Mouse (Mus musculus): ENCODE data around the gene Sept8. TPM values are rescaled to one million over a fixed set of nuclear protein-coding genes. Genes with fewer than 3 reads are reported as not detected.
"Not testable (repeated sequence)": the region's sequence is repeated elsewhere in the genome, so short reads cannot be mapped to it uniquely, and the experiment has no call there.

Sept8 gene
- total and polyA plus RNA-seq, 2 experiments from 2014 or later: 19.1 to 55.3 TPM

DNA sequence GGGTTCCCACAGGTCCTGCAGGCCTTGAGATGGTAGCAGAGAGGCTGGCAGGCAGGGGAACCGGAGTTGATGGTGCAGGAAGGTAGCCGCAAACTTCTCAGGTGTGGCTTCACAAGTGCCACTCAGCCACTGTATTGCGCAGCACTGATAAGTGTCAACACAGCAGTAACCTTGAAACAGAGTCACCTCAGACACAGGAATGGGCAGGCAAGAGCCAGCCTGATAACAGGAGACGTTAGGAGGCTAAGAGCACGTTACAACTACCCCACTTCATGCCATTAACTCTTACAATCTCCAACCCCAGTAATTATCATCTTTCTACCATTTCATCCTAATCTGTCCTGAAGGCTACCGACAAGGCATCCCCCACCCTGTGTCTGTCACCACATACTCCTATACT lies 28.5 kb downstream of the Sept8 start:
- WGBS: 93% methylated on average over 6 of the region's 6 CpGs
- DNase-seq (ENCODE audit: low spot score) (no peak), ATAC-seq (no peak)
- H3K4me3 ChIP-seq (ENCODE audit: low read length): no peak overlapping the region
- H3K36me3 ChIP-seq (ENCODE audit: insufficient read depth, low read length): no peaks in the 10 kb centered on the region
- H3K27ac ChIP-seq: no peak overlapping the region
- no peaks in the 10 kb centered on the region for H3K9me3 ChIP-seq (ENCODE audit: low read length)
- H3K4me1 ChIP-seq (ENCODE audit: insufficient read depth, low read length): no peaks in the 10 kb centered on the region
- H3K27me3 ChIP-seq (ENCODE audit: insufficient read depth, low read length): no peaks in the 10 kb centered on the region
- TF ChIP-seq CTCF (IDR thresholded peaks at IDR 0.05; ENCODE audit: low read depth): no peak
- no peak overlapping the region for H3K4me2 ChIP-seq (ENCODE audit: low read depth, low read length)
- H3K9ac ChIP-seq (replicated peaks; ENCODE audit: low read length): no peak overlapping the region

DNA sequence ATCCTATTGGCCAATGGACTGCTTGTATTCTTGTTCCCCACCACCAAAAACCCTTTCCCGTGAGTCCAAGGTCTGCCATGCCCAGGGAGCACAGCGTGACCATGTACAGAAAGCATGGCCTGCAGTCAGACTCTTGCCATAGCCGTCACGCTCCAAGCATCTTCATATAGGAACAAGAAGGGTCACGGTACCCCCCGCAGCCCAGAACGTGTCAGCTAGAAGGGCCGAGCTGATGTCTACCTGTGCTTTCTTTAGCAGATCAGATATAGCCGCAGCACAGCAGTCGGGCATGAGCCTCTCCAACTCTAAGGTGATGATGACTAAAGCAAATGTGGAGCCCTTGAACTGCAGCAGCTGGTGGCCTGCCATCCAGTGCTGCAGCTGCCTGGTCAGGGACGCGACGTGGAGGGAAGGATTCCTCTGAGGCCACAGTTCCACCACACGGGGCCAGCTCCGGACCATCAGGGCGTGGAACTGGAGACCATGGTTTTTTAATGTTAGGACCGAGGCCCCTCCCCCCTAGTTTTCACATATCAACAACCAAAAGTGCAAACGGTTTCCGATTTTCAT lies 29.1 kb downstream of the Sept8 start:
- no peaks in the 10 kb centered on the region for H3K36me3 ChIP-seq (ENCODE audit: insufficient read depth, low read length)
- no peaks in the 10 kb centered on the region for H3K27me3 ChIP-seq (ENCODE audit: insufficient read depth, low read length)
- ATAC-seq (no peak), DNase-seq (ENCODE audit: low spot score) (no peak)
- H3K9me3 ChIP-seq (ENCODE audit: low read length): no peaks in the 10 kb centered on the region
- 86% methylated on average over 19 of the region's 19 CpGs for WGBS
- no peak overlapping the region for H3K9ac ChIP-seq (replicated peaks; ENCODE audit: low read length)
- no peak overlapping the region for H3K4me3 ChIP-seq (ENCODE audit: low read length)
- no peak overlapping the region for H3K27ac ChIP-seq
- H3K4me2 ChIP-seq (ENCODE audit: low read depth, low read length): no peak overlapping the region
- H3K4me1 ChIP-seq (ENCODE audit: insufficient read depth, low read length): no peaks in the 10 kb centered on the region
- TF ChIP-seq CTCF (IDR thresholded peaks at IDR 0.05; ENCODE audit: low read depth): no peak

DNA sequence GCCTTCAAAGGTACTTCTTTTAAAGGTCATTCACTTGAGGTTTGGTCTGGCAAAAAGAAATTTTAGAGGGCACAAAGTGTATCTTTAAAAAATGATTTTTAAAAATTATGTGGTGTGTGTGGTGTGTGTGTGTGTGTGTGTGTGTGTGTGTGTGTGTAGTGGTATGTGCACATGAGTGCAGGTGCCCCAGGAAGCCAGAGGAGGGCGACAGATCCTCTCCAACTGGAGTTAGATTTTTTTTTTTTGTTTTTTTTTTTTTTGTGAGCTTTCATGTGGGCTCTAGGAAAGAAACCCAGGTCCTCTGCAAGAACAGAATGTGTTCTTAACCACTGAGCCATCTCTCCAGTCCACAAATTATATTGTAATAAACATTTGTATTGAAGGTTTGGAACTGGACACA lies 31.7 kb downstream of the Sept8 start:
- ATAC-seq: no peak
- 100% methylated on average over 1 of the region's 1 CpGs for WGBS

DNA sequence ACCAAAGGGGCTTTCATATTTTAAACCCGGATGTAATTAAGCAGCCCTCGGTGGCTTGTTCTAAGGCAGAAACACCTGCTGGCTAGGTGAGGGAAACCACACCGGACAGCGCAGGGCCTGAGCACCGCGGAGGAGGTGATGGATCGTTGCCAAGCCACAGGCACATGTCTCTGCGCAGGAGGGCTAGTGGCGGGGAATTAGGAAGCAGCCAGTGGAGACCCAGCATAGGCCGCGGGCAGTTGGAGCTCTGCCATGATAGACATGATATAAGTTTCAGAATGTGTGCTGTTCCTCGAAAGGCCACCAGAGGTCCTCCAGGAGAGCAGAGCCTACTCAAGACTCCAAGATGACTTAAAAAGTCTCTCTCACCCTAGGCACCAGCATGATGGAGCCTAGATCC lies 32.7 kb downstream of the Sept8 start:
- no peak overlapping the region for H3K9ac ChIP-seq (replicated peaks; ENCODE audit: low read length)
- H3K4me2 ChIP-seq (ENCODE audit: low read depth, low read length): no peak overlapping the region
- no peaks in the 10 kb centered on the region for H3K4me1 ChIP-seq (ENCODE audit: insufficient read depth, low read length)
- no peak overlapping the region for H3K4me3 ChIP-seq (ENCODE audit: low read length)
- no peaks in the 10 kb centered on the region for H3K9me3 ChIP-seq (ENCODE audit: low read length)
- ATAC-seq (no peak), DNase-seq (ENCODE audit: low spot score) (peak; percentile 72)
- H3K27ac ChIP-seq: no peak overlapping the region
- H3K27me3 ChIP-seq (ENCODE audit: insufficient read depth, low read length): no peaks in the 10 kb centered on the region
- WGBS: 63% methylated on average over 12 of the region's 12 CpGs
- TF ChIP-seq CTCF (IDR thresholded peaks at IDR 0.05; ENCODE audit: low read depth): peak; percentile 60
- no peaks in the 10 kb centered on the region for H3K36me3 ChIP-seq (ENCODE audit: insufficient read depth, low read length)

More for the DNA sequence above, 31.7 kb downstream of the Sept8 start:
- no peak overlapping the region for H3K4me3 ChIP-seq (ENCODE audit: low read length)
- no peak overlapping the region for H3K9ac ChIP-seq (replicated peaks; ENCODE audit: low read length)
- DNase-seq (ENCODE audit: low spot score): no peak
- no peaks in the 10 kb centered on the region for H3K4me1 ChIP-seq (ENCODE audit: insufficient read depth, low read length)
- H3K4me2 ChIP-seq (ENCODE audit: low read depth, low read length): no peak overlapping the region
- H3K9me3 ChIP-seq (ENCODE audit: low read length): no peaks in the 10 kb centered on the region
- H3K27me3 ChIP-seq (ENCODE audit: insufficient read depth, low read length): no peaks in the 10 kb centered on the region
- 0 out of 2 replicates have a peak, but pooled peaks have one; percentile 13 for TF ChIP-seq CTCF (IDR thresholded peaks at IDR 0.05; ENCODE audit: low read depth)
- no peak overlapping the region for H3K27ac ChIP-seq
- H3K36me3 ChIP-seq (ENCODE audit: insufficient read depth, low read length): no peaks in the 10 kb centered on the region

DNA sequence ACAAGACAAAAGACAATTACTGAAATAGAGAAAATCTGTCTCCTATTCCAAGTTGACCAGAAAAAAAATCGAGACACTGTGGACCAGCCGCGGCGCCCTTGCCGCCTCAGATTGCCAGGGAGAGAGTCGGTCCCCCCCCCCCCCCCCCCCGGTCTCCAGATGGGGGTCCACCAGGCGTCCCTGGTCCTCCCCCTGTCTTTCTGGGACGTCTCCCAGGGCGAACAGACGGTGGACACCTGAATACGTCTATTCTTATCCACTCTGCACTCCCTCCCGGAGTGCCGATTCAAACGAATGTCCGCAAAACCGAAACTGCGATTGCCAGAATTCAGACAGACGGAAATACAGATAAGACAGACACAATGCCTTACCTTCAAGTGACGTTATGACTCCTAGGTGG lies 37.5 kb downstream of the Sept8 start:
- H3K9ac ChIP-seq (replicated peaks; ENCODE audit: low read length); H3K36me3 ChIP-seq (ENCODE audit: insufficient read depth, low read length); H3K27ac ChIP-seq; H3K9me3 ChIP-seq (ENCODE audit: low read length); H3K4me1 ChIP-seq (ENCODE audit: insufficient read depth, low read length); H3K4me2 ChIP-seq (ENCODE audit: low read depth, low read length); H3K27me3 ChIP-seq (ENCODE audit: insufficient read depth, low read length); ATAC-seq; DNase-seq (ENCODE audit: low spot score); H3K4me3 ChIP-seq (ENCODE audit: low read length): not testable (repeated sequence)
- WGBS: 90% methylated on average over 12 of the region's 20 CpGs

DNA sequence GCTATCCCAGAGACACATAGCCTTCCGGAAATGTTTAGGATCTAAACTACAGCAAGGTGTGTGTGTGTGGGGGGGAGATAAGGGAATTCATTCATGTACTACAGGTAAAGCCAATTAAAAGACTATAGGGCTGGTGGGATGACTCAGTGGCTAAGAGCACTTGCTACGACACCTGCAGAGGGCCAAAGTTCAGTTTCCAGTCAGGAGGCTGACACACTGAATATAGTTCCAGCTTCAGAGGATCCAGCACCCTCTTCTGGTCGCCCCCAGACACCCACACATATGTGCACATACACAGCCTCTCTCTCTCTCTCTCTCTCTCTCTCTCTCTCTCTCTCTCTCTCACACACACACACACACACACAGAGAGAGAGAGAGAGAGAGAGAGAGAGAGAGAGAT lies 38.9 kb downstream of the Sept8 start:
- not testable (repeated sequence) for DNase-seq (ENCODE audit: low spot score); H3K9me3 ChIP-seq (ENCODE audit: low read length); H3K36me3 ChIP-seq (ENCODE audit: insufficient read depth, low read length); ATAC-seq; H3K4me3 ChIP-seq (ENCODE audit: low read length); H3K27ac ChIP-seq; H3K9ac ChIP-seq (replicated peaks; ENCODE audit: low read length); H3K27me3 ChIP-seq (ENCODE audit: insufficient read depth, low read length); H3K4me2 ChIP-seq (ENCODE audit: low read depth, low read length); H3K4me1 ChIP-seq (ENCODE audit: insufficient read depth, low read length)
- 94% methylated on average over 1 of the region's 3 CpGs for WGBS

DNA sequence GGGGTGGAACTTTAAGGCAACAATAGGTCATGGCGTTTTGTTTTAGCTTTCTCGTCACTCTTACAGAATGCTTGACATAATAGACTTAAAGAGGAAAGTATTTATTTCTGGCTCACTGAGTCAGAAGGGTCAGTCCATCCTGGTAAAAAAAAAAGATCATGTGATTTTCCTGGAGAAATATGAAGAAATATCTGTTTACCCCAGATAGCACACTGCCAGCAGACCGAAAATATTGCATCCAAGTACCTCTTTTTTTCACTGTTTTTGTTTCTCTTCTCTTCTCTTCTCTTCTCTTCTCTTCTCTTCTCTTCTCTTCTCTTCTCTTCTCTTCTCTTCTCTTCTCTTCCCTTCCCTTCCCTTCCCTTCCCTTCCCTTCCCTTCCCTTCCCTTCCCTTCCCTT lies 40.9 kb downstream of the Sept8 start:
- 93% methylated on average over 1 of the region's 3 CpGs for WGBS
- H3K4me1 ChIP-seq (ENCODE audit: insufficient read depth, low read length); H3K4me3 ChIP-seq (ENCODE audit: low read length); H3K9ac ChIP-seq (replicated peaks; ENCODE audit: low read length); ATAC-seq; DNase-seq (ENCODE audit: low spot score); H3K27ac ChIP-seq; H3K4me2 ChIP-seq (ENCODE audit: low read depth, low read length); H3K9me3 ChIP-seq (ENCODE audit: low read length); H3K27me3 ChIP-seq (ENCODE audit: insufficient read depth, low read length); H3K36me3 ChIP-seq (ENCODE audit: insufficient read depth, low read length): not testable (repeated sequence)

Data from hindbrain, postnatal 0 days (tissue).